Mouse (Mus musculus) forebrain, embryonic 14.5 days (tissue): ENCODE measurements around the gene Snapc4. TPM values are rescaled to one million over a fixed set of nuclear protein-coding genes. Genes with fewer than 3 reads are reported as not detected.

ENCODE experiments used
- ATAC-seq: fragments of 200-750 bp; cut with Nextera tagmentation; 2 replicates; pipeline ENCODE4 v1.8.0; 2017; ENCODE audit warnings: mild to moderate bottlenecking, moderate library complexity
- DNase-seq: peaks from one replicate; pipeline ENCODE4 v3.0.0-alpha.2; 2015; ENCODE audit warnings: low spot score
- H3K27ac ChIP-seq: fragments of 300-500 bp; sonication (generic); 2 replicates; pipeline ENCODE4 v1.5.1; 2014; ENCODE audit warnings: low read depth, mild to moderate bottlenecking, control low read depth, low read length, moderate library complexity
- H3K27me3 ChIP-seq: fragments of 300-500 bp; sonication (generic); replicated peaks from 2 replicates; pipeline ENCODE4 v1.6.1; 2014; ENCODE audit warnings: low read length, control low read depth, mixed read lengths; ENCODE audit not compliant: control insufficient read depth, insufficient read depth
- H3K36me3 ChIP-seq: fragments of 300-500 bp; sonication (generic); 2 replicates; pipeline ENCODE4 v1.6.1; 2014; ENCODE audit warnings: low read length, control low read depth; ENCODE audit not compliant: control insufficient read depth, insufficient read depth
- H3K4me1 ChIP-seq: fragments of 300-500 bp; sonication (generic); 2 replicates; pipeline ENCODE4 v1.6.1; 2014; ENCODE audit warnings: antibody characterized with exemption, low read length, control low read depth; ENCODE audit not compliant: control insufficient read depth, insufficient read depth
- H3K4me2 ChIP-seq: fragments of 300-500 bp; sonication (generic); 2 replicates; pipeline ENCODE4 v1.6.1; 2014; ENCODE audit warnings: mild to moderate bottlenecking, control low read depth, low read length
- H3K4me3 ChIP-seq: fragments of 300-500 bp; sonication (generic); 2 replicates; pipeline ENCODE4 v1.5.1; 2014; ENCODE audit warnings: low read depth, low read length, control low read depth
- H3K9ac ChIP-seq: fragments of 300-500 bp; sonication (generic); 2 replicates; pipeline ENCODE4 v1.6.1; 2014; ENCODE audit warnings: mild to moderate bottlenecking, low read length, control low read depth, moderate library complexity
- H3K9me3 ChIP-seq: fragments of 300-500 bp; sonication (generic); replicated peaks from 2 replicates; pipeline ENCODE4 v1.6.1; 2016; ENCODE audit warnings: low read length, control low read depth, mixed read lengths; ENCODE audit not compliant: control insufficient read depth
- WGBS: fragments of 180-500 bp; shearing (Covaris S2); extraction: QIAGEN DNeasy Blood & Tissue Kit; methylation state at CpG from one replicate; pipeline ENCODE4 v1.1.7; 2014; 5-methylcytosine and 5-hydroxymethylcytosine counted together
- polyA plus RNA-seq: library from polyadenylated mRNA; unstranded; fragments of >200 nt; fragmentation: Nextera tagmentation; extraction: Ambion mirVana; gene quantifications from 2 replicates; pipeline ENCODE4 v1.2.1, GENCODE M21; 2014

Snapc4 gene
- polyA plus RNA-seq, 1 experiment from 2014 or later = 15.7 TPM

DNA sequence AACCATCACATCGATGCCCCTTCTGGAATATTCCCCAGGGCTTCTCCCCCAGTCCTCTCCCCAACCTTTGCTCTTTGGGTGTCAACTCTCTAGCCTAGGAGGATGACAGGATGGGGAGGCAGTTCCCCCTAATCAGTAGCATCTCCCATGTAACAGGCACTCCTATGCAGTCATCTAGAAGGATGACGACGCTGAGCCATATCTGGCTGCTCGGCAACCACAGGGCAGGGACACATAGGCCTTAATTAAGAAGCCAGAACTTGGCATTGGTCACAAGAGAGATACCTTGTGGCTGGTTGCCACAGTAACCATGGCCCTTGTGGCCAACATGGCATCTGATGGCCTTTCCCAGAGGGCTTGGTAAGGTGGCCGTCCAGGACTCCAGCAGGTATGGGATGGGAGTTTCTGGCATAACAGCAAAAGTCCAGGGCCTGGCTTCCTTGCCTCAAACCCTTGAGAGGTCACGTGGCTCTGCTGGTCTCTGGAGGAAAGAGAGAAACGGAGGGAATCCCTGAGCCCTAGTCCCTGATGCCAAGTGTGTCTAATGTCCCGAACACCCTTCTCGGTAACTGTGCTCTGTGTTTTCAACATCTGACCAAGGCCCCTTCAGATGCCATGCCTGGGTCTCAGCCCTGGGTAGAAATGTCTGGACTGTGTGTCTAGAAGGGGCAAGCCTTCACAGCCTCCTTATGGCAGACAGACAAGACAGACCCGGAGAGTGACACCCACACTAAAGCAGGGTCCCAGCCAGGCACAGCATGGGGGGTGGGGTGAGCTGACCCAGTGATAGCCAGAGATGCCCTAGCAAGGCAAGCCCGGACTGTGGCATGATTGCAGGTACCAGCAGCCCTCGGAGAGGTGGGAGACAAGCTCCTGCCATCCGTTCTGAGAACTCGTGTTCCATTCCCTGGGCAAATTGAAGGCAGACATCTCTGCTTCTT lies 59.9 kb downstream of the Snapc4 start:
- no peak for DNase-seq
- Histone ChIP-seq H3K9ac (0 out of 2 replicates have a peak overlapping the region, but pooled peaks have one; percentile 8), H3K4me1 (peaks cover 24% of the 10 kb centered on the region)

DNA sequence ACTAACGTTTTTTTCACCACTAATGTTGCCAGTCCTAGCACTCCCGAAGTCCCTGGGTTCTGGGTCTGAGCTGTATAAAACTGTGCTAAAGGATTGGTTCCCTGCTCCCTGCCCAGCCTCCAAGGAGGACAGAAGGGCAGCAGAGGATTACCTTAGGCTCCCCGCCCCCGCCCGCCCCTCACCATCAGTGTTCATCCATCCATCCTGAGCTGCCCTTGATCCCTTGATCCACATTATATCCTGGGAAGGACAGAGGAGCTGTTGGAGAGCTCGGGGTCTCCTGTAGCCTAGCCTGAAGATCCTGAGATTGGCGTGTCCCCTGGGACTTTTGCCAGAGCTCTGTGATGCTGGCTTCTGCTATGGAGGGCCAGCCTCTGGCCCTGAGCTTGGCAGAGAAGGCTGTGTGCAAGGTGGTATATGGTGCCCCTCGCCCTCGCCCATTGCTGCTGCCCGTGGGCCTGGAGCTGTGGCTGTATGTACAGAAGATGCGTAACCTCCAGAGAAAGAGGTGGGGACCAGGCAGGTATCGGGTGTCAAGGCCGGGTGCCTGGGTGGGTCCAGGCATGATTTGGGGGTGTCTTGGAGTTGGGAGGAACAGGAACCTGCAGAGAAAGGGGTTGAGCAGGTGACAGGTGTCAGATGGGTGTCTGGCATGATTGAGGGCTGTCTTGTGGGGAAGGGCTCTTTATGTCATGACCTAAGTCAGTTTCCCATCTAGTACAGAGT lies 60.8 kb downstream of the Snapc4 start:
- H3K27ac ChIP-seq = no peak overlapping the region
- peaks cover 34% of the 10 kb centered on the region for H3K36me3 ChIP-seq
- no peaks in the 10 kb centered on the region for H3K27me3 ChIP-seq
- H3K4me3 ChIP-seq = no peak overlapping the region
- H3K9me3 ChIP-seq = no peaks in the 10 kb centered on the region
- ATAC-seq (no peak), DNase-seq (no peak)
- H3K4me1 ChIP-seq = peaks cover 26% of the 10 kb centered on the region
- 87% methylated on average over 13 of the region's 13 CpGs for WGBS
- no peak overlapping the region for H3K9ac ChIP-seq
- H3K4me2 ChIP-seq = no peak overlapping the region

More for the DNA sequence above, 59.9 kb downstream of the Snapc4 start:
- H3K27me3 ChIP-seq = no peaks in the 10 kb centered on the region
- H3K27ac ChIP-seq = no peak overlapping the region
- H3K4me2 ChIP-seq = no peak overlapping the region
- no peak overlapping the region for H3K4me3 ChIP-seq
- 88% methylated on average over 14 of the region's 14 CpGs for WGBS
- no peaks in the 10 kb centered on the region for H3K9me3 ChIP-seq
- ATAC-seq = no peak
- peaks cover 42% of the 10 kb centered on the region for H3K36me3 ChIP-seq

DNA sequence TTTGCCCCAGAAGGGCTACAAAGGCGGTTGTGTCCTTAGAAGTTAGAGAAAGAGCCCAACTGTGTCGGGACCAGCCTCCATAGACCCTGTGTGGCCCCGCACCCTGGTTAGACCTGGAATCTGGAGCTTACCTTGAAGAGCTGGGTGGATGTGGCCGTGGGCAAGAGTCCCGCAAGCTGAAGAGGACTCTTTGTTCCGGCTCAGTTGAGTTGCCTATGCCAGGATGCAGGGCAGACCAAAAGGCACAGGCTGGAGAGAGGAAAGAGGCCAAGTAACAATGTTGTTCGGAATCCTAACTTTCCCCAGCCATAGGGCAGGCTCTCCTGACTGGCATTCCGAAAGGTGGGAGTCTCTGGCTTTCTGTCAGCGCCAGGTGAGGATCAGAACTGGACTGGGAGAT lies 61.3 kb downstream of the Snapc4 start:
- Histone ChIP-seq H3K4me3 (no peak overlapping the region), H3K36me3 (peaks cover 28% of the 10 kb centered on the region), H3K4me1 (peaks cover 26% of the 10 kb centered on the region), H3K4me2 (no peak overlapping the region), H3K27me3 (no peaks in the 10 kb centered on the region), H3K9ac (no peak overlapping the region), H3K9me3 (no peaks in the 10 kb centered on the region), H3K27ac (no peak overlapping the region)
- WGBS = 92% methylated on average over 9 of the region's 9 CpGs
- no peak for DNase-seq
- no peak for ATAC-seq

DNA sequence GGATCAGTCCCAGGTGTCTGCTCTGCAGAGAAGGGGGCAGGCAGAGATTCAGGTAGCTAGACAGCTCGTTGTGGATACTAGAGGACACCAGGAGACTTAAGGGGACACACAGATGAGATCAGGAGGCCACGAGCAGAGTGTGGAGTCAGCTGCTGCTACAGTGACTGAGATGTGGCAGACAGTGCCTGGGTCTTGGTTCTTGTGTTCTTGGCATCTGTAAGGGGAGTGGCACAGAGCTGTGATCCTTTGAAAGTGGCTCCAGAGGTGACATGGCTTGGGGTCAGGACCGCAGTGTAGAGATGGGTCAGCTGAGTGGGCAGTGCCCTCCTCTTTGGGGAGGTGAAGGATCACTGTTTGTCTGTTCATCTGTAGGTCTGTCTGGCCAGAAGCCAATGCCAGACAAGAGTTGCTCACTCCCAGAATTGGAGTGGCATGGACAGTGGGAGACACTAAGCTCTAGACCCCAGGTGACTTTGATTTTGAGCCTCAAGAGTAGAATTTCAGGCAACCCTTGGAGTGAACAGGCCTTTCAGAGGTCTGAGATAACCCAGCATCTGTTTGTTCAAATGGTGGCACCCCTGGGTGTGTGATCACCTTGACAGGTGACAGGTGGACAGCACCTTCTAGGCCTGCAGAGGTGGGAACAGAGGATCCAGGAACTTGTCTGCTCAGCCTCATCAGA lies 62.3 kb downstream of the Snapc4 start:
- no peak overlapping the region for H3K4me3 ChIP-seq
- peaks cover 26% of the 10 kb centered on the region for H3K4me1 ChIP-seq

DNA sequence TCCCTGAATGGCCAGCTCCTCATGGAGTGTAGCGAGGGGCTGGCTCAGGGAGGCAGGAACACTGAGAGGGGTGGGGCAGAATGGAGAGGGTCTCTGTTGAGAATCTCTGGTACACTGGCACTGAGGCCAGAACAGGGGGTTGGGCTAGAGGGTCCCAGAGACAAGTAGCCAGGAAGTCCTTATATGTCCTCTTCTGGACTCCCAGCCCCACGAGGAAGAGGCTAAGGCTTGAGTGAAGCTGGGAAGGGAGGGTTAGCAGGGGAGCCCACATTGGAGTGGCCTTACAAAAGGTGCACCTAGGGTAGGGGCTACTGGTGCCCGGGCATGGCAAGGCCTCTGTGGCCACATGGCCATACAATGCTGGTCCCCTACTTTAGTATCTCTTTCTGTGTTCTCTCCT lies 63.1 kb downstream of the Snapc4 start:
- ATAC-seq (no peak), DNase-seq (no peak)
- H3K9ac ChIP-seq = peak overlapping the region; percentile 98
- peak overlapping the region; percentile 87 for H3K4me3 ChIP-seq
- peaks cover 11% of the 10 kb centered on the region for H3K36me3 ChIP-seq
- H3K4me1 ChIP-seq = peaks cover 26% of the 10 kb centered on the region
- WGBS = 73% methylated on average over 3 of the region's 3 CpGs
- H3K27ac ChIP-seq = peak overlapping the region; percentile 24; the same call in 1 of the 2 replicates
- peak overlapping the region; percentile 95 for H3K4me2 ChIP-seq
- no peaks in the 10 kb centered on the region for H3K27me3 ChIP-seq
- H3K9me3 ChIP-seq = no peaks in the 10 kb centered on the region

More for the DNA sequence above, 62.3 kb downstream of the Snapc4 start:
- Histone ChIP-seq H3K36me3 (peaks cover 18% of the 10 kb centered on the region), H3K4me2 (peak overlapping the region; percentile 95; the same call in 1 of the 2 replicates), H3K9ac (peak overlapping the region; percentile 98), H3K27me3 (no peaks in the 10 kb centered on the region), H3K9me3 (no peaks in the 10 kb centered on the region), H3K27ac (no peak overlapping the region)
- DNase-seq = no peak
- WGBS = 90% methylated on average over 3 of the region's 3 CpGs
- no peak for ATAC-seq

DNA sequence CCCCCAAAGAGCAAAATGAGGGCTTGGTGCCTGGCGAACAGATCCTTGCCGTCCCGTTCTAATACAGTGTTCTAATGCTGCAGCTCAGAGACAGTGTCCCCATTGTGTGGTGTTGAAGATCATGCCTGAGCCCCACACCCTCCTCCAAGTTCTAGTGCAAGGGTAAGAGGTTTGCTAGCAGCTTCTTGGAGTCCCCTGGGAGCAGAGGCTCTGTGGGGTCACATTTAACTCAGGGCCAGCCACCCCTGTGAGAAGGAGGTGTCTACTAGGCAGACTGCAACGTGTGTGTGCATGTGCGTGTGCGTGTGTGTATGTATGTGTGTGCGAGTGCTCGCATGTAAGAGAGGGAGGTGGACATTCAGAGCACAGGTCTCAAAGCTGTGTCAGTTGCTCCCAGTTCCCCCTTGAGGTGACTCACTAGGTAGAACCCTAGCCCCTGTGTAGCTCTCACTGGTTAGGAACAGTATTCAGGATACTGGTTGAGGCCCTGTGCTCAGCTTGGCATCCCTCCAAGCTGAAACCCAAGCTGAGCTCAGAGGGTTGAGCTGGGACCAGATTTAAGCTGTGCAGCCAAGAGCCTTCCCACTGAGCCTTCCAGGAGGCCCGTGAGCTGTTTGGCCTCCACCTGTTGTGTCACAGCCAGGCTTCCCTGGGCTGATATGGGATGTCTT lies 63.7 kb downstream of the Snapc4 start:
- DNase-seq (peak; percentile 58), ATAC-seq (peak; percentile 2; the same call in 1 of the 2 replicates)
- Histone ChIP-seq H3K4me2 (peak overlapping the region; percentile 95), H3K9me3 (no peaks in the 10 kb centered on the region), H3K36me3 (peaks cover 6% of the 10 kb centered on the region), H3K9ac (peak overlapping the region; percentile 98), H3K27me3 (no peaks in the 10 kb centered on the region), H3K4me1 (peaks cover 26% of the 10 kb centered on the region), H3K27ac (peak overlapping the region; percentile 96), H3K4me3 (peak overlapping the region; percentile 87)
- WGBS = 38% methylated on average over 9 of the region's 9 CpGs

DNA sequence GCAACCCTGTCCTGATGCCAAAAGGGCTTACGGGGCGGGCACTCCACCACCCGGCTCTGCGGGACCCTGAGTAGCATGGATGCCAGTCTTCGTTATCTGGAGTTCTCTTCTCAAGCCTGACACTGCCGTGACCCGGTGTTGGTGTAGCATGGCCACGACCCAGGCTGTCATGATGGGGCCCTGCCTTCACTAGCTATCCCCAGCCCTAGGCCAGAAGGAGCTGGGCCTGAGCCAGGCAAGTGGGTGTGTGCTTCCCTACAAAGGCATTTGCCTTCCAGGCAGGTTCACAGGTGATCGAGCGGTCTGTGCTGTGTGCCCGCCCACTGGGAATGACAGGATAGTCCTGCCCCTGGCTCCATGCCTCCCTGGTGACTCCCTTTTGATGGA lies 64.5 kb downstream of the Snapc4 start:
- peak; percentile 26 for ATAC-seq
- WGBS = under 1% methylated on average over 11 of the region's 11 CpGs
- peak; percentile 59 for DNase-seq
- Histone ChIP-seq H3K27me3 (no peaks in the 10 kb centered on the region), H3K9ac (peak overlapping the region; percentile 98), H3K27ac (peak overlapping the region; percentile 96), H3K4me2 (peak overlapping the region; percentile 95), H3K4me1 (peaks cover 26% of the 10 kb centered on the region), H3K9me3 (no peaks in the 10 kb centered on the region), H3K4me3 (peak overlapping the region; percentile 87), H3K36me3 (peaks cover 6% of the 10 kb centered on the region)
